Mouse (Mus musculus) lung, postnatal 36 days (tissue): ENCODE results near the gene Ttc9b.

Experiments
- DNase-seq: peaks from one replicate; pipeline ENCODE4 v3.0.0; 2022; ENCODE audit warnings: mixed read lengths

The Ttc9b gene

DNA sequence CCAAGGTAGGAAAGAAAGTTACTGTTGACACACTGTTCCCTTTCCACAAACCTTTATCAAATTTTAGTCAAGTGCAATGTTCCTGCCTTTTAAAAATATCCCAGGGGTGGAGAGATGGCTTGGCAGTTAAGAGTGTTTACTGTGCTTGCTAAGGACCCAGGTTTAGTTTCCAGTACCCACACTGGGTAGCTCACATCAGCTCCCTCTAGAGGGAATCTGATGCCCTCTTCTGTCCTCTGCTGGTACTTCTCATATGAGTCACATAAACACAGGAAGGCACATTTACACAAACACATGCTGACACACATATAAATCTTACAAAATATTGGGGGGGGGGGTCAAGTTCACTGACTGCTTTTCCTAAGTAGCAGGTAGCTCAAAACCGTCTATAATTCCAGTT lies 9.2 kb upstream of the Ttc9b start:
- peak; percentile 34 for DNase-seq

DNA sequence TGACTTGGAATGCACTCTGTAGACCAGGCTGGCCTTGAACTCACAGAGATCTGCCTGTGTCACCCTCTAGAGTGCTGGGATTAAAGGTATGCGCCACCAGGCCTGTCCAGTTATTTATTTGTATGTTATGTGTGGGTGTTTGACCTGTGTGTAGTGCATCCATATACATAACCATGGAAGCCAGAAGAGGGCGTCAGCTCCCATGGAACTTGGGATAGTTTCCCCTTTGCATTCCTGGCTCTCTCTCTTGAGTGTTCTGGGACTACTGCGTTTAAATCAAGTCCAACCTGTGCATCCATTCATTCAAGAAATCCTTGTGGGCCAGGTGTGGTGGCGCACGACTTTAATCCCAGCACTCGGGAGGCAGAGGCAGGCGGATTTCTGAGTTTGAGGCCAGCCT lies 7.2 kb upstream of the Ttc9b start:
- no peak for DNase-seq

DNA sequence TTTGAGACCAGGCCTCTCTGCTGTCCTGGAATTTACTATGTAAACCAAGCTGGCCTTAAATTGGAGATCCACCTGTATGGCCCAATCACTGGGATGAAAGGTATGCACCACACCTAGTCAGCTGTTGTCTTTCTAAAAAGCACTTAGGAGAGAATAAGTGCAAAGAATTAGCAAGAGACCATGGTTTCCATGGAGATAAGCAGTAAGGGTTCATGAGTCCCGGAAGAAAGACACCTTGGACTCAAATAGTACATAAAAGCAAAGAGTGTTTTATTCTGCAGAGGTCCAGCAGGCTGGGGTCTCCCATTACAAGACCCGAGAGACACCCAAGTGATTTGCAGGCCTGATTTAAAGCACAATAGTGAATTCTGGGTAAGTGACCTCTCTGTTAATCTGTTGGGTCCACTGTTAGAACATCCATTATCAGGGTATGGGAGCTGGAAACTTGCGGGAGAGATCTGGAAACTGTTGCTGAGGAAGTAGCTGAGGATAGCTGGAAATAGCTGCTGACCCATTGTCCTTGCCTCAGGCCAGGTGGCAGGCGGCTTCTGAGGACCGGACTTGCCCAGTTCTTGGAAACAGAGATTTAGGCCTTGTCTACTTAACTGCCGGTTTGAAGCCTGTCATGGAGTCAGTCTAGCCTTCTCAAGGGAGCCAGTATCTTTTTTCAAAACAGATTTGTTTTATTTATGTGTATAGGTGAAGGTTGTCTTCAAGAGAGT lies 6.3 kb upstream of the Ttc9b start:
- no peak for DNase-seq

DNA sequence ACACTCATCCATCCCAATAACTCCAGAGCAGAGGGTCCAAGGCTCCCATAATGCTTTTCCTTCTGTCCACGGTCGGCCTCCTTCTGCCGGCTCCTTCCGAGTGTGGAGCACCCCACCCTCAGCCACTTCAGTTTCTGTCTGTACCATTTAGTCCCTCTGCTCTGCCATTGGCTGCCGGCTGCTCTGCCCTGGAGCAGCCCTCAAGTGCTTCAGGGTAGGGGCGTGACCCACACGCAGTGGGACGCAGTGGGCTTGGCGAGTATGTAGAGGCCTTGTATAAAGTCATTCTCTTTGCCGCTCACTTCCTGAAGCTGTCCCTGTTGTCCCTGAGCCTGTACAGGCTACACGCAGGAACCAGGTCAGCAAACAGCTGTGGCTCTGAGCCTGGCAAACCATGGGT lies 4.0 kb upstream of the Ttc9b start:
- no peak for DNase-seq

DNA sequence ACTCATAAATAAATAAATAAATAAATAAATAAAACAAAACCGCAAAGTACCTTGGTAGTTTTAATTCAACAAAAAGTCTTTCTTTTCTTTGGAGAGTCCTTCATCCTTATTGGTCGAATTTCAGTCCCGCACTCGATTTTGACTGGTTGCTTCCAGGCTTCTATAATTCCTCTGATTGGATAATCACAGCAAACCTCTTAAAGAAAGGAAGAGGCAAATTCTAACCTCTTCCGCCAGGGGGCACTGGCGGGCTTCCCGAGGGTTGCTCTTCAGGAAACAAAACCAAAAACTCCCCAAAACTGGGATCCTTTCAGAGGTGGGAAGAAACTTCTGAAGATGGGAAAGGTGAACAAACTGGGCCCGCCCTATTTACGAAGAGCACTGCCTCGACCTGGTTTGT lies 2.8 kb upstream of the Ttc9b start:
- DNase-seq: peak; percentile 81

DNA sequence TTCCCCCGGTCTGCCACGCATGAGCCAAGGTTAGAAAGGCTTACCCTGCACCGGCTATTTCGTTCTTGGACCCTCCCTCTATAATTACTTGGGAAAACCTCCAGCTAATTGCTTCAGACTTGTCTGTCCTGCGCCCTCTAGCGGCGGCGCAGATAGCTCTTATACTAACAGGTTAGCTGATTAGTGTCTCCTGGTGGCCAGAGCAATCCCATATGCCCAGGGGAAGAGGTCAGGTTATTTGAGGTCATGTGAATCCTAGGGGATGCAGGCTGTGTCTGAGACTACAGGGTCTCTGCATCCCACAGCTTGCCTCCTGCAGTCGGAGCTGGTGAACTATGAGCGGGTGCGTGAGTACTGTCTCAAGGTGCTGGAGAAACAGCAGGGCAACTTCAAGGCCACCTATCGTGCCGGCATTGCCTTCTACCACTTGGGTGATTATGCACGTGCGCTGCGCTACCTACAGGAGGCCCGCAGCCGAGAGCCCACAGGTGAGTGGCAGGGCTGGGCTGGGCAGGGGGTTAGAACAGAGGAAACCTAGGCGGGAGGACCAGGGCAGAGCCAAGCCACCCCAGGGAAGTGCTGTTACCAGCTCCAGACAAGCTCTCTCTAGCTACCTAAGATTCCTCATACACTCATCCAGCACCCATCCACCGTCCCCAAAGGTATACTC lies 1.0 kb downstream of the Ttc9b start:
- DNase-seq: peak; percentile 62

DNA sequence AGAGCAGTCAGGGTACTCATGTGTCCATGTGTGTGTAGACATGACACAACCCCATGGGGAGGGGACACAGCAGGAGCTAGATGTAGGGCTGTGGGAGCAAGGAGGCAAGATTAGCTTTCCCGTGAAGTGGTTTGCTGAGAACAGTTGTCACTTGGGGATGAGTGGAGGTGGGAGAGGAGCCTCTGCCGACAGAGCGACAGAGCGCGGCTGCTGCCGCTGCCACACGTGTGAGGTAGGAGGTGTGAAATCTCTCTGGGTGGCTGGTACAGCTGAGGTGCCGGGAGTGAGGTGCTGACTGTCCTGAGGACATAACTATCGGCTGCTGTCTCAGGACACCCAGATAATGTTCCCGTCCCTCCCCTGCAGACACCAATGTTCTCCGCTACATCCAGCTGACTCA lies 1.8 kb downstream of the Ttc9b start:
- no peak for DNase-seq

DNA sequence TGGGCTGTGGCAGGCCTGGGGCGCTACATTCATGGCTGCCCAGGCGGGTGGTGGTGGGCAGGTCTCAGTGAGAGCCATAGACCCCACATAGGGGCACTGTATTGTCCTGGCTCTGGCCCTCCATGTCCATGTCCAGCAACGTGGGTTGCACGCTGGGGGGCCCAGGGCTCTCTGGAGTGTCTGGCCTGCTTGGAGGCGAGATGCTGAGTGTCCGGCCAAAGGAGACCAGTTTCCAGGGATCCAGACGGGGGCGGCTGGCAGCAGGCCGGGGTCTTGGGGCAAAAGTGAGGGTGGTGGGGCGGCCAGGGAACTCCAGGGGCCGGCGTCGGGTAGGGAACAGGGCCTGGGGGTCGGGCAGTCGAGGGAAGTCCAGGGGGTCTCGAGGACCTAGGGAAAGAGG lies 2.9 kb downstream of the Ttc9b start:
- DNase-seq: no peak

DNA sequence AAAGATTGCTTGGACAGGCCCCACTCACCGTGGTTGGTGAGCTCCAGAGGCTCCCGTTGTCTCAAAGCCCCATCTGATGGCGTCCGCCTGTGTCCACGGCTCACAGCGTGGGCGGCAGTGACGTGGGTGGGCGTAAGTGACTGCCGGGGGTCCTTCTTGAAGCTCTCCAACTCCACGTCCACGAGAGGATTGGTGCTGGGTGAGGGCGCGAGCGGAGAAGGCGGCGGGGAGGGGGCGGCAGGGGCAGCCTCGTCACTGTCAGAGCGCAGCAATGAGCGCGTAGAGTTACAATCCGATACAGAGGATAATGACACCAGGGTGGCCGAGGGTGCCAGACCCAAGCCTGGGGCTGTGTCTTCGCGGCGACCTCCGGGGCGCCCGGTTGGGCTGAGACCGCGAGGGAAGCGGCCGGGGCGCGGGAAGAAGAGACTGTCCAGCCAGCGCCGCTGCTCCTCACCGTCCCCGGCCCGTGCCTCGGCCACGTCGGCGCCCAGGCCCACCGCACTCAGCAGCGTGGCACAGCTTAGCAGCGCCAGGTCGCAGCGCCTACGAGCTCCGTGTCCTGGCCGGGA lies 4.2 kb downstream of the Ttc9b start:
- DNase-seq: no peak

DNA sequence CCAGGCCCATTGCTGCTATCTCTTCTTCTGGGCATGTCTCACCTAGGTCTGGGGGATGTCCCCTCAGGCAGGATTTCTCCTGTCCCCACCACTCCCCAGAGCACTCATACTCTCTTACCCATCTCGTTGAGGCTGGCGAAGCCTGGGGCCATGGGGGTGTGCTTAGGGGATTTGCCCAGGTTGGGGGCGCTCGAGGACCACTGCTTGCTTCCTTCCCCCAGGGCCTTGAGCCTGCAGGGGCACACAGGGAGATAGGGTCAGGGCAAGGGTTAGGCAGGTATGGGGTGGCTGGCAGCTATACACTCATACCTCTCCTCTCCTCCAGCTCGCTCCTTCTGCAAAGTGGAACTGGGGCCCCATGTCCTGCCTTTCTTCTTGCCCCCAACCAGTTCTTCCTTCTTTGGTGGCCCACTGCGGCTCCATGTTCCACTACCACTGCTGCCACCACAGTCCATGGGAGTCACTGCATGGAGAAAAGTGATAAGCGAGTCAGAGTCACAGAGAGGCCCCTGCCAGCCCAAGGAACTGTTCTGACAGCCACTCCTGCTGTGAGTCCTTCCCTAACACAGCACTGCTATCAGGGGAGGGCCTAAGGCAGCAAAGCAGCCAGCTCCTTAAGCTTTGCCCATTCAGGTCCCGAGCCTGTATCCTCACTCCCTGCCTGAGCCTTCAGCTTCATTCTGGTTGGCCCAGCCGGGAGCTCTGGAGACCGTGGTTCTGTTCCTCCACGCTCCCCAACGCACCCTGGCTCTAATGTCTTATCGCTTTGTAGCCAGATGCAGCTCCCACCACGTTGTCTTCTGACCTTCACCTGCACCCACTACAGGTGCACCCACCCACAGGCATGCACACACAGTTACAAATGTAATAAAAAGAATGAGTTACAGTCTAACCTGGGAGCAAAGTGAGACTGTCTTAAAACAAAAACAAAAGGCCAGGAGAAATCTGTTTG lies 5.3 kb downstream of the Ttc9b start:
- DNase-seq: no peak

DNA sequence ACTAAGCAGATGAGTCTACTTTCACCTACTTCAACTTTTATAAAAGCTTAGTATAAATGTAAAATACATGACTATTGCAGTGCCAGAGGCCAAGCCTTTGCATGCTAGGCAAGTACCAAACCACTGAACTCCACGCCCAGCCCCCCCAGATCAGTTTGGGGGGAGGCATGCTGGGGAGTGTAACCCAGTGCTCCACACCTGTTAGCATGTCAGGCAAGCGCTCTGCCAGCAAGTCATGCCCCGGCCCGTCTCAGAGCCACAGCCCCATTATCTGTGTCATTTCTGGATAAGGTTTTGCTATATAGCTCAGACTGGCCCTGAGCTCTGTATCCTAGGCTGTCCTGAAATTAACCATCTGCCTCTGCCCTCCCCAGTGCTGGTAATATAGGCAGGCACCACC lies 8.3 kb downstream of the Ttc9b start:
- DNase-seq: no peak

DNA sequence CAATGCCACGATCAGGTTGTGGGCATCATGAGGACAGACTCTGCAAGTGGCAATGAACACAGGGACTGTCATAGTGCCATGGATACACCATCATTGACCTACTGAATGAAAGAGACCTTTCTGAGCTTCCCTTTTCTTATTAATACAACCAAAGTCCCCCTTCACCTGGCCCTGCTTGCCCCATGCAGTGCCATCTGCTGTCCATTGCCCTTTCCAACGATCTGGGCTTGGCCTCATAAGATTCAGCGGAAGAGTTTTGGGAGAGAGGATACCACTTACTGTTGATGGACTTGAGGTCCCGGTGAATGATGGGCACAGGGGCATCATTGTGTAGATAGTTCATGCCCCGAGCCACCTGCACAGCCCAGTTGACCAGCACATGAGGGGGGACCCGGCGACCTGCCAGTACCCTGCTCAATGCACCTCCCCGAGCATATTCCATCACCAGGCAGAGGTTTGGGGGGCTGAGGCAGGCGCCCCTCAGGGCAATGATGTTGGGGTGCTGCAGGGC lies 19.4 kb downstream of the Ttc9b start:
- no peak for DNase-seq

DNA sequence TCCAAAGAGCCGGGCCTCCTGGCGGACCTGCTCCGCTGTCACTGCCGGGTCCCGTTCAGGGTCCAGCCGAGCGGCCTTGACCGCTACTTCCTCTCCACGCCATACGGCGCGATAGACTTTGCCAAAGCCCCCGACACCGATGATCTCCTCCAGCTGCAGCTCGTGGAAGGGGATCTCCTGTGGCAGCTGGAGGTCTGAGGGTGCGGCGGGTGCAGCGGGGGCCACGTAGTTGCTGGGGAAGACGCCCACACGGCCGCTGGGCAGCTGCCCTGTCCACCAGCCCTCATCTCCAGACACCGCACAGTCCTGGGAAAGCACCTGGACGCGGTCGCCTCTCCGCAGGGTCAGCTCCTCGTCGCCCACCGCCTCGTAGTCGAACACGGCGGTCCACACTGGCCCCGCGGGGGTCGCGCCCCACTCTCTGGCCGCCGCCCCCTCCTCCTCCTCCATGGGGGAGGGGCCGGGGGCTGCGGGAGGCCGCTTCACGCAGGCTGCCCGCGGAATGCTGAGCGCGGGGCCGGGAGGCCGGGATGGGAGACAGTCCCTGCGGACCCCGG lies 19.9 kb downstream of the Ttc9b start:
- DNase-seq: no peak

DNA sequence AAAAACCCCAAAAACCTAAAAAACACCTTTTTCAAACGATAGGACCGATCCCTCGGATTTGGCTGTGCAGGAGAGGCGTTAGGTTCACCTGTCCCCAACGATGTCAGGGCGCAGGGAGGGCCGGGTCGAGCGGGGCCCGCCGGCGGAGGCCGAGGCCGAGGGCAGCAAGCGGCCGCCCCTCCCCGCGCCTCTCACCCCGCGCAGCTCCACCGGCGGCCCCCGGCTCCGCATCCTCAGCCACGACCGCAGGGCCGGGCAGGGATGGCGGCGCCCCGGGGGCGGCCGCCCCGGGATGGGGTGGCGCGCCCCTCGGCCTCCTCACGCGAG lies 20.4 kb downstream of the Ttc9b start:
- no peak for DNase-seq

DNA sequence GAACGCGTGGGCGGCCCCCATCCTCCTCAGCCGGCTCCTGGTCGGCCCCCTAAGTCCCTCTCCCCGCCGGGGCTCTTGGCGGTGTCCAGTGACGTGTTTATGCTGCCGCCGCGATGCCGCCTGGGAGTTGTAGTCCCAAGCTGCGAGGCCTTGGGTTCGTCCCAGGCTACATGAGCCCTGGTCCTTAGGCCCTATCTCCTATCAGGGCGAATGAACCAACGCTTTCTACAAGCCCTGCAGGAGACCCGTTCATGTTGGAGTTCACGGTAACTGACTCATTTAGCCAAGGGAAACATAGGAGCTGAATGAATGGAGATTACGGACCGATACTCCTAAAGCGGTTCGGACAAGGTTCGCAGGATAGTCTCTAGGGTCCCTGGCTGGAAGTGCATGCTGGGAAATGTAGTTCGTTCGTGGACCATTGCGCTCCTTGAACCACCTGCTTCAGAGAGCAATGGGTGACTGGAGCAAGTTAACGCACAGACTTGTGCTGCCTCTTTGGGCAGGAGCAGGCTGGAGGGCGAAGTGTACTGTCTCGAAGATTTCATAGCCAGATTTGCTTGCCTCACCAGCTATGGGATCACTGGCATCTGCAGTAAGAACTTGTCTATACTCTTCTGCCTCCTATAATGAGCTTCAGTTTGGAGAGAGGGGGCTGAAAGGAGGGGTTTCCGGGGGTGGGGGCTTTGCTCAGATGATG lies 21.0 kb downstream of the Ttc9b start, which contains the start of gene Map3k10:
TSS of gene Map3k10 (minus strand) at position 77 of the 700 bp plus-strand sequence.
- peak; percentile 96 for DNase-seq

DNA sequence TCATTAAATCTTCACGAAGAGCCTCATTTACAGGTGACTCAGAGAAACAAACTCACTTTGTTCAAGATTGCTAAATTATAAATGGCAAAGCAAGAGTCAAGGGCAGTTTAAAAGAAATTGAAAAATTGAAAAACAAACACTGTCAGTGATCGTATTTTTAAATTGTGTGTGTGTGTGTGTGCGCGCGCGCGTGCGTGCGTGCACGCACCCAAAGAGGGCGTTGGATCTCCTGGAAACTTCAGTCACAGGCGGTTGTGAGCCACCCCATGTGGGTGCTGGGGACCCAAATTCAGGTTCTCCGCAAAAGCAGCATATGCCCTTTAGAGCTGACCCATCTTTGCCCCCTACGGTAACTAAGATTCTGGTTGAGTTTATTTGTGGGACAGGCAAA lies 21.5 kb downstream of the Ttc9b start:
- DNase-seq: no peak

DNA sequence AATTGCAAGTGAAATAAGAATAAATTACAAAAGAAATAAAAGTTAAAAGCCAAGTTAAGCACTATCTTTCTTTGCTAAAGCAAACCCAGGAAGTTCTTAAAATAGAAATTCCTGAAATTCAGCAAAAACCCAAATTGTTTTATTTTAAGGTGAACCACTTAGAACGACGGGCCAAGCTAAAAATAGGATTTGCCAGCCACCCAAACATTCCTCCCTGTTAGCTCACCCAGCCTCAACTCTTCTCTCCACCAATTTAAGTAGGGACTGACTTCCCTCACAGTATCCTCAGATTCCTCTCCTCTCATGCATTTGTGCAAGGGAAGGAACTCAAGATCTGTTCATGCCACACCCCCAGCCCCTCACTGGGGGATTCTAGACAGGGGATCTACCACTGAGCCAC lies 29.5 kb downstream of the Ttc9b start:
- no peak for DNase-seq

DNA sequence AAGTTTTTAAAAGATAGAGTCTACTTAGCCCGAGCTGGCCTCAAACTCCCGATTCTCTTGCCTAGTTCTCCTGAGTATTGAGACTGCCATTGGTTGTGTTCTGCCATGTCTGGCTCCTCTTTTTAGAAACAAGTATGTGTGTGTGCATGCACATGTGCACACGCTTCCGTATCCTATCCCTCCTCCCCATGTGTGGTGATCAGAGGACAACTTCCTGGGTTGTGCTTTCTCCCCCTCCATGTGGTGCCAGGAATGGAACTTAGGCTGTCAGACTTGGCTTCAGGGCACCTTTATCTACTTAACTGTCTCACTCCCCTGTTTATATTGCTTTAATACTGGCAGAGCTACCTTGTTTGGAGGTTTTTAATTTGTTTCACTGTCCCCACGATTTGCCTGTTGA lies 31.5 kb downstream of the Ttc9b start:
- DNase-seq: no peak

DNA sequence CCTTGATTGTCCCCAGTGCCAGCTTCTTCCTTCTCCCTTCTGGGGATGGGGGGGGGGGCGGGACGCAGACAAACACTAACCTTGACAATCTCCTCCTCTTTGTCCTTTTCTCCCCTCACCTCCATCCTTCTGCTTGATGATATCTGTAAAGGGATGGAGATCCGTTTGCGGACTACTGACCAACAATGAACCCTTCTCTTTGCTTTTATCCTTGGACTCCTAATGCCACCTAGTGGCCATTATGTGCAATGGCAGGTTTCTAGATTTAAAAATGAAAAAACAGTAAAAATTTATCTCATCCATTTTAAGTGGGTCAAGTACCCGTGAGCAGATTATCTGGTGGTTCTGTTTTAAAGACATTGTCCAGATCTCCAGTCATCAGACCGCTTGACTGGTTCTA lies 32.0 kb downstream of the Ttc9b start:
- DNase-seq: peak; percentile 40

DNA sequence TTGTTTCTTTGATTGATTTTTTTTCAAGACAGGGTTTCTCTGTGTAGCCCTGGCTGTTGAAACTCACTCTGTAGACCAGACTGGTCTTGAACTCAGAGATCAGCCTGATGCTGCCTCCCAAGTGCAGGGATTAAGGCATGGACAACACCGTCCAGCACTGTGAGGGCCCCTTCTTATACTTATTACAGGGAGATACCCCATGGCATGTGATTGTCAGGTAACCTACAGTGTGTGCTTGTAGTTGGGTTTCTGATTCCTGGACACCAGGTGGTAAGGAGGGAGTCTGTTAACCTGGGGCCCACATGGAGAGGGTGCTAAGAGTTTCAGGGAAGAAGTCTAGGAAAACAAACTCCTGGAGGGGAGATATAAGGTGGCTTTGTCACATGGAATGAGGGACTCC lies 33.3 kb downstream of the Ttc9b start:
- no peak for DNase-seq

DNA sequence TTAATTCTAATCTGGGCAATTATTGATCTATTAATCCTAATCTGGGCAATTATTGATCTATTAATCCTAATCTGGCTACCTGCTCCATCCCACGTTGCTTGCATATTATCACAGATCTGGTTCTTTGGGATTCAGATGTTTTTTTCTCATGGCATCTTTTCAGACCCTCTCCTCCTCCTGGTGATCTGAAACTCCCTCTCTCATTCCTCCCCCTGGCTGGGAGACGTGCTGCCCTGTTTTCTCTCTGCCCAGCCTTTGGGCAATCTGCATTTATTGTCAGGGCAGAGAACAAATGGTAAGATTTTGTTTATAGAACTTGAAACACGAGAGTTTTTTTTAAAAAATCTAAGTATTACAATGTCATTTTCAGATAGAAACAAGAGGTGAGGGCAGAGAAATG lies 34.1 kb downstream of the Ttc9b start:
- DNase-seq: no peak

DNA sequence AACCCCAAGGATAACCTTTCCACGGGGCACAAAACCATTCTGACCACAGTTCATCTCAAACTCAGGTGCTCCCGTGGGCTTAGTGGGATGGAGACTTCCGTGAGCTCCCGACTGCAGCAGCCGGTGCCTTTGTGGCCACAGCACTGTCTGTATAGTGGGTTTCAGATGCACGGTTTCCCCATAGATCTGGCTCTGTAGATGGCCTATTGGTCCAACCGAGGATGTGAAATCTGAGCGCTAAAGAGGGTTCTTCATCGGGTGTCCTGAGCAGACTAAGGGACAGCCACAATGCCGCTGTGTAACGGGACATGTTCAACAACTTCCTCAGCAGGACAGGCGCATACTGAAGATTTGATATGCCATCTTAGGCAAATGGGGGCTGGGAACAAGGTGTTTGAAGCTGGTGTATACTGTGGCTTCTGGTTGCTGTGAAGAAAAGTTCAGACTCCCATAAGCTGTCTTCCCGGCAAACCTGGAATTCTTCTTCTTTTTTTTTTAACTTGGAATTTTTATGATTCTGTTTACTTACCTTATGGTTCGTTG lies 34.6 kb downstream of the Ttc9b start:
- no peak for DNase-seq
